Mouse (Mus musculus) hindbrain, embryonic 10.5 days (tissue): Measurements from ENCODE around the gene Slc2a2. TPM values are rescaled to one million over a fixed set of nuclear protein-coding genes. Genes with fewer than 3 reads are reported as not detected.

Experiments used
- DNase-seq: peaks from one replicate; pipeline ENCODE4 v3.0.0-alpha.2; 2017; ENCODE audit warnings: low spot score
- H3K27ac ChIP-seq: fragments of 300-500 bp; sonication (generic); 2 replicates; pipeline ENCODE4 v1.5.1; 2016; ENCODE audit warnings: mild to moderate bottlenecking, moderate library complexity
- H3K27me3 ChIP-seq: fragments of 300-500 bp; sonication (generic); 2 replicates; pipeline ENCODE4 v1.6.1; 2016; ENCODE audit warnings: mild to moderate bottlenecking; ENCODE audit not compliant: poor library complexity, insufficient read depth, severe bottlenecking
- H3K36me3 ChIP-seq: fragments of 300-500 bp; sonication (generic); 2 replicates; pipeline ENCODE4 v1.6.1; 2016; ENCODE audit warnings: mild to moderate bottlenecking, moderate library complexity
- H3K4me1 ChIP-seq: fragments of 300-500 bp; sonication (generic); replicated peaks from 2 replicates; pipeline ENCODE4 v1.6.1; 2016; ENCODE audit warnings: mild to moderate bottlenecking
- H3K4me3 ChIP-seq: fragments of 300-500 bp; sonication (generic); 2 replicates; pipeline ENCODE4 v1.5.1; 2016; ENCODE audit warnings: mild to moderate bottlenecking, moderate library complexity
- H3K9me3 ChIP-seq: fragments of 300-500 bp; sonication (generic); 2 replicates; pipeline ENCODE4 v1.6.1; 2016; ENCODE audit warnings: mild to moderate bottlenecking, moderate library complexity
- WGBS: fragments of 180-500 bp; shearing (Covaris S2); methylation state at CpG from one replicate; pipeline ENCODE4 v1.1.7; 2016; 5-methylcytosine and 5-hydroxymethylcytosine counted together
- polyA plus RNA-seq: library from polyadenylated mRNA; unstranded; fragments of >200 nt; fragmentation: Nextera tagmentation; extraction: Ambion mirVana; gene quantifications from 2 replicates; pipeline ENCODE4 v1.2.1, GENCODE M21; 2016

The Slc2a2 gene
- polyA plus RNA-seq, 1 experiment from 2014 or later = not detected

GRCm38 (mm10) chr3:28705522-28706137, 7.9 kb downstream of the Slc2a2 start:
- Histone ChIP-seq H3K9me3 (no peaks in the 10 kb centered on the region), H3K4me1 (no peaks in the 10 kb centered on the region), H3K27ac (no peak overlapping the region), H3K27me3 (no peaks in the 10 kb centered on the region), H3K4me3 (no peak overlapping the region), H3K36me3 (no peaks in the 10 kb centered on the region)
- no peak for DNase-seq
- 73% methylated on average over 10 of the region's 10 CpGs for WGBS

GRCm38 (mm10) chr3:28706736-28707135, 9.0 kb downstream of the Slc2a2 start:
- Histone ChIP-seq H3K4me1 (no peaks in the 10 kb centered on the region), H3K4me3 (no peak overlapping the region), H3K36me3 (no peaks in the 10 kb centered on the region), H3K27me3 (no peaks in the 10 kb centered on the region), H3K9me3 (no peaks in the 10 kb centered on the region), H3K27ac (no peak overlapping the region)
- WGBS = 76% methylated on average over 4 of the region's 4 CpGs
- no peak for DNase-seq

- DNase-seq = no peak
Observed at GRCm38 (mm10) chr3:28709740-28710139, 12.0 kb downstream of the Slc2a2 start.

GRCm38 (mm10) chr3:28713913-28714698, 16.4 kb downstream of the Slc2a2 start:
- WGBS = 75% methylated on average over 7 of the region's 7 CpGs
- Histone ChIP-seq H3K27me3 (no peaks in the 10 kb centered on the region), H3K9me3 (no peaks in the 10 kb centered on the region), H3K4me1 (no peaks in the 10 kb centered on the region), H3K4me3 (no peak overlapping the region), H3K27ac (no peak overlapping the region), H3K36me3 (no peaks in the 10 kb centered on the region)
- DNase-seq = no peak

More at GRCm38 (mm10) chr3:28709740-28710139, 12.0 kb downstream of the Slc2a2 start:
- WGBS = 77% methylated on average over 1 of the region's 1 CpGs
- Histone ChIP-seq H3K27me3 (no peaks in the 10 kb centered on the region), H3K27ac (no peak overlapping the region), H3K4me3 (no peak overlapping the region), H3K9me3 (no peaks in the 10 kb centered on the region), H3K36me3 (no peaks in the 10 kb centered on the region), H3K4me1 (no peaks in the 10 kb centered on the region)

- 91% methylated on average over 2 of the region's 2 CpGs for WGBS
Observed at GRCm38 (mm10) chr3:28718521-28718920, 20.8 kb downstream of the Slc2a2 start.

GRCm38 (mm10) chr3:28721218-28721617, 23.5 kb downstream of the Slc2a2 start:
- Histone ChIP-seq H3K9me3 (no peaks in the 10 kb centered on the region), H3K4me1 (no peaks in the 10 kb centered on the region), H3K36me3 (no peaks in the 10 kb centered on the region), H3K27me3 (no peaks in the 10 kb centered on the region), H3K4me3 (no peak overlapping the region), H3K27ac (no peak overlapping the region)
- DNase-seq = no peak
- 84% methylated on average over 5 of the region's 5 CpGs for WGBS

More at GRCm38 (mm10) chr3:28718521-28718920, 20.8 kb downstream of the Slc2a2 start:
- Histone ChIP-seq H3K36me3 (no peaks in the 10 kb centered on the region), H3K27ac (no peak overlapping the region), H3K4me1 (no peaks in the 10 kb centered on the region), H3K4me3 (no peak overlapping the region), H3K9me3 (no peaks in the 10 kb centered on the region), H3K27me3 (no peaks in the 10 kb centered on the region)
- no peak for DNase-seq

- DNase-seq = no peak
- Histone ChIP-seq H3K4me3 (no peak overlapping the region), H3K9me3 (no peaks in the 10 kb centered on the region), H3K27me3 (no peaks in the 10 kb centered on the region), H3K27ac (no peak overlapping the region), H3K36me3 (no peaks in the 10 kb centered on the region), H3K4me1 (no peaks in the 10 kb centered on the region)
- 93% methylated on average over 7 of the region's 7 CpGs for WGBS
Observed at GRCm38 (mm10) chr3:28721838-28722237, 24.1 kb downstream of the Slc2a2 start.

GRCm38 (mm10) chr3:28722531-28722930, 24.8 kb downstream of the Slc2a2 start:
- Histone ChIP-seq H3K36me3 (no peaks in the 10 kb centered on the region), H3K9me3 (no peaks in the 10 kb centered on the region), H3K27ac (no peak overlapping the region), H3K4me1 (no peaks in the 10 kb centered on the region), H3K4me3 (no peak overlapping the region), H3K27me3 (no peaks in the 10 kb centered on the region)
- DNase-seq = no peak

GRCm38 (mm10) chr3:28723534-28723933, 25.8 kb downstream of the Slc2a2 start:
- Histone ChIP-seq H3K36me3 (no peaks in the 10 kb centered on the region), H3K27me3 (no peaks in the 10 kb centered on the region), H3K27ac (no peak overlapping the region), H3K9me3 (no peaks in the 10 kb centered on the region), H3K4me1 (no peaks in the 10 kb centered on the region), H3K4me3 (no peak overlapping the region)
- 66% methylated on average over 6 of the region's 6 CpGs for WGBS
- no peak for DNase-seq

GRCm38 (mm10) chr3:28725203-28725602, 27.5 kb downstream of the Slc2a2 start:
- DNase-seq = no peak
- Histone ChIP-seq H3K27ac (no peak overlapping the region), H3K4me1 (no peaks in the 10 kb centered on the region), H3K9me3 (no peaks in the 10 kb centered on the region), H3K27me3 (no peaks in the 10 kb centered on the region), H3K36me3 (no peaks in the 10 kb centered on the region), H3K4me3 (no peak overlapping the region)
- WGBS = 96% methylated on average over 13 of the region's 13 CpGs

GRCm38 (mm10) chr3:28726356-28726755, 28.7 kb downstream of the Slc2a2 start:
- Histone ChIP-seq H3K27ac (no peak overlapping the region), H3K27me3 (no peaks in the 10 kb centered on the region), H3K4me3 (no peak overlapping the region), H3K9me3 (no peaks in the 10 kb centered on the region), H3K36me3 (no peaks in the 10 kb centered on the region), H3K4me1 (no peaks in the 10 kb centered on the region)
- WGBS = 96% methylated on average over 7 of the region's 7 CpGs
- no peak for DNase-seq

GRCm38 (mm10) chr3:28734712-28735111, 37.0 kb downstream of the Slc2a2 start:
- Histone ChIP-seq H3K27ac (no peak overlapping the region), H3K4me3 (no peak overlapping the region), H3K9me3 (0 out of 2 replicates have a peak, but pooled peaks cover 3% of the 10 kb centered on the region), H3K27me3 (no peaks in the 10 kb centered on the region), H3K4me1 (peaks cover 7% of the 10 kb centered on the region), H3K36me3 (no peaks in the 10 kb centered on the region)
- no peak for DNase-seq
- WGBS = 78% methylated on average over 2 of the region's 2 CpGs

- no peak for DNase-seq
- H3K4me3 ChIP-seq = no peak overlapping the region
- H3K36me3 ChIP-seq = no peaks in the 10 kb centered on the region
- H3K4me1 ChIP-seq = peaks cover 9% of the 10 kb centered on the region
- H3K27ac ChIP-seq = no peak overlapping the region
- H3K9me3 ChIP-seq = 0 out of 2 replicates have a peak, but pooled peaks cover 3% of the 10 kb centered on the region
- H3K27me3 ChIP-seq = no peaks in the 10 kb centered on the region
- 44% methylated on average over 2 of the region's 2 CpGs for WGBS
Observed at GRCm38 (mm10) chr3:28736981-28737380, 39.3 kb downstream of the Slc2a2 start.
